Mouse (Mus musculus): ENCODE data around the gene Il2rb. TPM values are rescaled to one million over a fixed set of nuclear protein-coding genes. Genes with fewer than 3 reads are reported as not detected.
A peak's percentile ranks its signal among the peaks of the same experiment; 100 is the strongest.

The Il2rb gene
- not detected for total RNA-seq (2021)
- long read RNA-seq, experiment 1: 0 reads
- long read RNA-seq, experiment 2, full-length matches to known transcripts: 1 of 1 reads
- long read RNA-seq, experiment 2, partial matches to known transcripts: 0 of 1 reads
- long read RNA-seq, experiment 2, other reads (novel, unspliced or antisense): 0 of 1 reads

- no peak for DNase-seq (ENCODE audit: low spot score)
Measured at GRCm38 (mm10) chr15:78494968-78495406, at the start of gene Il2rb. Gene Il2rb, minus strand, starts transcription at chr15:78495271.

- no peak for DNase-seq (ENCODE audit: low spot score)
Measured at GRCm38 (mm10) chr15:78544561-78545001, 49.5 kb upstream of the Il2rb start, which contains the start of gene Sstr3. Gene Sstr3, minus strand, starts transcription at chr15:78544685.

GRCm38 (mm10) chr15:78544041-78544440, 49.0 kb upstream of the Il2rb start:
- no peak for DNase-seq (ENCODE audit: low spot score)

DNA sequence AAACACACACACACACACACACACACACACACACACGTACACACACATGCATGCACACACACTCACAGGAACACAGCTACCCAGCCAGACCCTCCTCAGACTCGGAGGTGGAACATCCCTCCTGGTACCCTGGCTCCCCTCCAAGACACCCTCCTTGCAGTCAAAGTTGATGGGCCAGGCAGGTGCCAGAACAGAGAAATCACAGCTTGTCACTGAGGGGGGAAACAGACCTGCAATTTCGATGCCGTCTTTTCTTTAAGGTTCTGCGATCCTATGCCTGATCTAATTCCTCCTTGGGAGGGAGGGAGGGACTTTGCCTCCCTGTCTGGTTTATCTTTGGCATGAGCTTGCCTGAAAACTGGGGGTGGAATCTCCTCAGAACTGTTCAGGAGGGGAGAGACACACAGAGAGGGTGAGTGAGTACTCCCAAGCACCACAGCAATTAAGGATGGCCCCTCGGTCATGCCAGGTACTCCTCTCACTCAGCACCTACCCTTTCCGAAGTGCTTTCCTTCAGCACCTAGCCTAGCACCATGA, 47.8 kb upstream of the Il2rb start:
- DNase-seq (ENCODE audit: low spot score): no peak

- no peak for DNase-seq (ENCODE audit: low spot score)
Measured at GRCm38 (mm10) chr15:78542098-78542766, 47.2 kb upstream of the Il2rb start.

- DNase-seq (ENCODE audit: low spot score): no peak
Measured at GRCm38 (mm10) chr15:78541606-78542005, 46.5 kb upstream of the Il2rb start.

GRCm38 (mm10) chr15:78541036-78541435, 46.0 kb upstream of the Il2rb start:
- no peak for DNase-seq (ENCODE audit: low spot score)

GRCm38 (mm10) chr15:78535723-78536421, 40.8 kb upstream of the Il2rb start:
- DNase-seq (ENCODE audit: low spot score): no peak

DNA sequence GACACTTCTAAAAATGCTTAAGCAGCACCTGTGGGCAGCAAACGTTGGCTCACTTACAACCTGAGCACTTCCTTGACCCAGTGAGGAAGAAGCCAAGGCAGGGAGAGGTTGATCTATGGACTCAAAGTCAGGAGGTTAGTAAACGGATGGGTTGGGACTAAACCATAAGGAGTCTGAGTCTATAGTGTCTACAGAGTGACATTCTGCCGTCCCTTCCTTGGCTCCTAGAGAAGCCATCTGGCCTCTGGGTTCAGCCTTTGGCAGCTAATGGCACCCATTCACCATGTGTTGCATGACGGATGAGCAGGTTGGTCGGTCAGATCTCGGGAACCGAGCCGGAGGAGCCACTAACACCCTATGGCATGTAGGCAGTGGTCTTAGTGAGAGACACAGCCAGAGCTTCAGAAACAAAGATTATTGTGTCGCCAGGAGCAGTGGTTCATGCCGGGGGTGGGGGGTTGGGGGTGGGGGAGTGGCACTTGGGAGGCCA, 38.3 kb upstream of the Il2rb start:
- DNase-seq (ENCODE audit: low spot score): no peak

GRCm38 (mm10) chr15:78532566-78533345, 37.7 kb upstream of the Il2rb start:
- no peak for DNase-seq (ENCODE audit: low spot score)

GRCm38 (mm10) chr15:78531901-78532469, 36.9 kb upstream of the Il2rb start:
- peak; percentile 99 for DNase-seq (ENCODE audit: low spot score)

GRCm38 (mm10) chr15:78531451-78531720, 36.3 kb upstream of the Il2rb start:
- DNase-seq (ENCODE audit: low spot score): no peak

DNA sequence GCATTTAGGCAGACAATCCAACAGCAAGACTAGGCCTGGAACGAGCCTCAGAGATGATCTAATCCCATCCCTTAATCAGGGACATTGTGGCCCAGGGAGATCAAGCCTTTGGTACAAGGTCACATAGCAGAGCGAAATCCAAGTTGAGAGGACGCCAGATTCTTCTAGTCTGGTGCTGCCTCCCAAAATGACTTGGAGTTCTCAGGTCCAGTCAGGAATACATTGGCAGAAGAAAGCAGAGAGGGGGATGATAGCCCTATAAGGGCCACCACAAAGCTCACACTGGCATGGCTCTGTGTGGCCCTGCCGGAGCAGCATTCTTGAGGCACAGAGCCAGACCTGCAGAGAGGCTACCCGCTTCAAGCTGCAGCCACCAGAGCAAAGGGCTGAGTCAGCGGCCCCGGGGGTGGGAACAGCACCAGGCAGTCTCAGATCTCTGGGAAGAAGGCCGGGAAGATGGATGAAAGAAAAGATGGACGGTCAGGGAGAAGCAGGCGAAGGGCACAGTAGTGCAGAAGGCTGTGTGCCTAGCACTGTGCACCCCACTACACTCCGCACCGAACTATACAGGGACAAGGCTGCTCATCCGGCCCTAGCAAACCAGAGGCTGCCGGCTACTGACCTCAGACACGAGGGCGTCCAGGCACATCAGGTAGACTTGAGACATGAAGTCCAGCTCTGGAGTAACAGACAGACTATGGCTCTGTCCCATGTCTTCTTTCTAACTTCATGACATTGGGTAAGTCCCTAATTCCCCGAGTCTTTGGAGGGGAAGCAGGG, 35.8 kb upstream of the Il2rb start, which contains the start of gene C1qtnf6:
Gene C1qtnf6 (minus strand): TSS at position 746 of the 780 bp plus-strand sequence.
- peak; percentile 80 for DNase-seq (ENCODE audit: low spot score)

DNA sequence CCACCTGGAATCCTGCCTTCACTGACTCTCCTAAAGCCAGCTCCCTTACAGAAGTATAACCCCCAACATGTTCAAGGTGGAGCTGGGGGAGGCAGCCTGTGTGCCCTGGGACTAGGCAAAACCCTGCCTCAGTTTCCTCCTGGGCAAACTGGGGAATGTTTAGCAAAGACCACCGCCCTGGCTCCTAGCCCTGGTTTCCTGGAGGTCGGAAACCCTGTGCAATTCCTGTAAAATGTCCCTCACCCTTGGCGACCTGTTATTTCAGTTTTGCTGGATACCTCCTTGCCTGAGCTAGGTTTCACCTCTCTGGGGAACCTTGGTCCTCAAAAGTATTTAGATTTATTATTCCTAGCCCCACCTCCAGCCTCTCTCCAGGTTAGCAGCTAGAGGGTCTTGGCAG, 35.1 kb upstream of the Il2rb start:
- DNase-seq (ENCODE audit: low spot score): no peak

DNA sequence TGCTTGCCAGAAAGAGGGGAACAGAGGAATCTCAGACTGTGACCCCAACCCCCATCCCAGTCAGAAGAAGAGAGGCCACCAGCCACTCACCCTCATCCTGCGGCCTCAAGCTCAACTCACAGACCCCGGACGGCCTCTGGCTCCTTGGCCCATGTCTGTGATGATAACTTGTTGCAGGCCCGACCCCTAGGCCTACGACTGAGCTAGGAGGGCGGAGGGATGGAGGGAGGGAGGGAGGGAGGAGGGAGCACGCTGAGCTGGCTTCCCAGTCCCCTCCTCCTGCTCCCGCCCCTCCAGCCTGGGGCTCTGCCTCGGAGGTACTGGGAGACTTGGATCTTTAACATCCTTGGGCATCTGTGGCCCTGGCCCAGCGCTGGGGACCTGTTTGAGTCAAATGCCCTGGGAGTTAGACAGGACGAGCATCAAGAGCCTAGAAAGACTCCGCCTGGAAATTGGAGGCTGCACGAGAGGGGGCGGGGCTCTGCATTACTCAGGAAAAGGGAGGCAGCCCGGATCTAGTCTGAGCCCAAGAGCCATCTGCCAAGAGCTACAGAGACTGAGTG, 34.4 kb upstream of the Il2rb start:
- peak; percentile 67 for DNase-seq (ENCODE audit: low spot score)

- peak; percentile 20 for DNase-seq (ENCODE audit: low spot score)
Measured at GRCm38 (mm10) chr15:78528726-78529411, 33.8 kb upstream of the Il2rb start.

DNA sequence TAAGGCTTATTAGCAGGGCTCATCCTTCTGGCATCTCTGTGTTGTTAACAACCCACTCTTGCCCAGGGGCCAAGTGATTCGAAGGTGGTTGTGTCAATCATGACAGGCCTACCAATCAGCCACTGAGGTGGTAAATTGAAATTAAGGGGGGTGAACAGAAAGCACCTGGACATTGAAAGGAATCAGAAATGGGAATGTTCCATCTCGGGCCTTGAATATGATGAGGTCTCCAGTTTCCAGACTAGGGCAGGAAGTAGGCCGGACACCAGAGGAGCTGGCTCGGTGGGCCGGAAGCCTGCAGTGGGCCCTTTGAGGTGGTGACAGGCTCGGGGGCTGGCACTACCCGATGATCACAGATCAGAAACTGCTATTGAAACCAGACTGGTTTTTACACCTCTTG, 32.9 kb upstream of the Il2rb start:
- DNase-seq (ENCODE audit: low spot score): peak; percentile 43

- DNase-seq (ENCODE audit: low spot score): no peak
Measured at GRCm38 (mm10) chr15:78524163-78524562, 29.1 kb upstream of the Il2rb start.

DNA sequence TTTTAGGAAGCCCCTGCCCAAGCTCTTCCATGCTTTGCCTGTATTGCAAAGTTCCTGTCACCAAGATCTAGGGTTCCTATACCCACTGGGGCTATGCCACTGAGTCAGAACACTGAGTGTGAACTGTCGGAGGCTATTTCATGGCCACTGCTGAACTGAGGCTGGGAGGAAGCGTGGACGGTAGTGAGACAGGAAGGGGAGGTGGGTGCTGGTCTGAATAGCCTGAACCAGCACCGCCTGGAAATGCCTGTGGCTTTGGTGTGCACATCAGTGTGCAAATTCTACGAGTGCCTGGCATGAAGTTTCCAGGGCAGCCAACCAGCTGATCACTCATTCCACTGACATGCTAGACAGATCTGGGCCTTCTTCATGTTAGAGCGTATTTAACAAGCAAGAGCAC, 26.8 kb upstream of the Il2rb start:
- no peak for DNase-seq (ENCODE audit: low spot score)
